Mouse (Mus musculus) erythroblast, adult 5-6 weeks (primary cell): ENCODE measurements around the gene Ltbp2. TPM values are rescaled to one million over a fixed set of nuclear protein-coding genes. Genes with fewer than 3 reads are reported as not detected.

Experiments used
- ATAC-seq: replicated peaks from 2 replicates; pipeline ENCODE4 v1.8.0; 2016; ENCODE audit warnings: moderate number of reproducible peaks, mild to moderate bottlenecking, moderate TSS enrichment, inconsistent platforms; ENCODE audit not compliant: poor library complexity, low FRiP score, severe bottlenecking
- total RNA-seq, 2 experiments: library from RNA; stranded (forward) in 1 of 2; stranded (reverse) in 1 of 2; fragments of 150-400 nt in 1 of 2; fragments of 200-764, 138-1000 nt in 1 of 2; gene quantifications; 2 replicates each; pipeline versions ENCODE4 v1.2.3 to v1.2.4; 2015 to 2017; ENCODE audit warnings: low replicate concordance in 2 of 2

Gene Ltbp2
- total RNA-seq, 2 experiments from 2014 or later = 0.19 to 2.4 TPM

DNA sequence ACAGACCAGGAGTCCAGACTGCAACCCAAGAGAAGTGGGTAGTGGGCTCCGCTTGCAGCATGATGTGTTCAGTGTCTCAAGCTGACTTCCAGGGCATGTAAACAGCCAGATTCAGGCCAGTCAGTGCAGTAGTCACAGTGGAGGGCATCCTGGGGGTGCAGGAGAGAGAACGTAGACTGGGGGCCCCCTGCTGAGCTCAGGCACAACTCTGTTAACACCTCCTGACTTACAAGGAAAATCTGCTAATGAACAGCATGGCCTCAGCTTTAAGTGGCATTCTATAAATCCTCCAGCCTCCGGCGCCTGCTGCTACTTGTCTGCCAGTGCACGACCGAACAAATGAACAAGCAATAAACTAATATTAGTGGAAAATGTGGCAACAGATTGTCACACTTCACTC, 33.6 kb downstream of the Ltbp2 start:
- no peak for ATAC-seq

GRCm38 (mm10) chr12:84841158-84842140, 34.9 kb downstream of the Ltbp2 start:
- no peak for ATAC-seq

DNA sequence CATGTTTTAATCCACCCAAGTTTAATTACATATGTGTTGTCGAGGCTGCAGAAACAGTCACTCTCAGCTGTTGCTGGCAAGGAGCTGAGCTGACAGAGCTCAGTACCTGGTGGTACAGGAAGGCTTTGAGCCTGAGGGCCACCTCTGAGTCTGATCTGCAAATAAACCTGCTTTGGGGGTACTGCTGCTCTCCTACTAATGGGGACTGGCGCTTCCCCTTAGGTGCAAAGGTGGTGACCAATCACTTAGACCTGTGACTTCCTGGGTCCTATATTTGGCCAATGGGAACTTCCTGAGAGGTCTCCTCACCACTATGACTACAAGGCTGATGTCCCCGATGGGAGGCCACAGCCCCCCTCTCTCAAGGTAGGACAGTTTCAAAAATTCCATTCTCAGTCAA, 35.6 kb downstream of the Ltbp2 start:
- ATAC-seq = no peak

DNA sequence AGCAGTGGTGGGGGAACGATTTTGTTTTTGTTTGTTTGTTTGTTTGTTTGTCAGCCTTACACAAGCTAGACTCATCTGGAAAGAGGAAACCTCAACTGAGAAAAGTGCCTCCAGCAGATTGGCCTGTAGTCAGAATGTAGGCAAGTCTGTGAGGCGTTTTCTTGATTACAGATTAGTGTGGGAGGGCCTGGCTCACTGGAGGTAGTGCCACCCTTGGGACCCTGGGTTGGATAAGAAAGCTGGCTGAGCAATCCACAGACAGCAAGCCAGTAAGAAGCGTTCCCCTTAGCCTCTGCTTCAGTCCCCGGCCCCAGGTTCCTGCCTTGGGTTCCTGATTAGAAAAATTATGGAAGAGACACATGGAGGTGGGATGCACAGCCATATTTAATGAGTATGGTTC, 36.4 kb downstream of the Ltbp2 start:
- no peak for ATAC-seq

DNA sequence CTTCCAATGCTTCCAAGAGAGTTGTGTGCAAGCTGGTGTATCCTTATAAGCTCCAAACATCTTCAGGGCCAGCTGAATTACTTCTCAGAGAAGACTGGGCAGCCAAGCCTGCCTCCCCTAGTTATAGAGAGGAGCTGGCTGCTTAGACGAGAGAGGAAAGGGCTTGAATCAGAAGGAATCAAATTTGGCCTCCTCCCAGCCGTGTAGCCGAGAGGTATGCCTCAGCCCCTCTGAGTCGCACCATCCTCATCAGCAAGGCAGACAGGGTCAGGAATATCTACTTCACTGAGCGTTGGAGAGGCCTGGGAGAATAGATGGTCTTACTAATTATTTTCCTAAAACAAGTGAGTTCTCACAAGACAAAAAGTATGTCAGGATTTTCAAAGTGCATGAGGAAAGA, 40.7 kb downstream of the Ltbp2 start:
- ATAC-seq = no peak

DNA sequence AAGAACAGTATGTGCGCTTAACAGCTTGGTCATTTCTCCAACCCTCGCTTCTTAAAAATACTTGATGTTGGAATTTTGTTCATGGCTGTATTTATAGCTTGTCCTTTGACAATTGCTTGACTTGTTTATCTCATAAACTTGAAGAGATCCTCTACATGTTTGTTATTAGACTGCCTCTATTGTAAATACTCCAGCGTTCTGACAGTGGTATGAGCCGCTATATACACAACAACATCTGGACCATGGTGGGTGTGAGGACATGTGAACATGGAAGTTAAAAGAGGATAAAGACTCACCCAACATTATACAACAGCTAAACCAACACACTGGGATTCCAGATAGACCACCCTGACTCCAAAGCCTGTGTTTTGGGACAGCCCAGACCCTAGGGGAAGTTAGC, 41.6 kb downstream of the Ltbp2 start:
- no peak for ATAC-seq

GRCm38 (mm10) chr12:84831648-84832047, 44.7 kb downstream of the Ltbp2 start:
- ATAC-seq = no peak

DNA sequence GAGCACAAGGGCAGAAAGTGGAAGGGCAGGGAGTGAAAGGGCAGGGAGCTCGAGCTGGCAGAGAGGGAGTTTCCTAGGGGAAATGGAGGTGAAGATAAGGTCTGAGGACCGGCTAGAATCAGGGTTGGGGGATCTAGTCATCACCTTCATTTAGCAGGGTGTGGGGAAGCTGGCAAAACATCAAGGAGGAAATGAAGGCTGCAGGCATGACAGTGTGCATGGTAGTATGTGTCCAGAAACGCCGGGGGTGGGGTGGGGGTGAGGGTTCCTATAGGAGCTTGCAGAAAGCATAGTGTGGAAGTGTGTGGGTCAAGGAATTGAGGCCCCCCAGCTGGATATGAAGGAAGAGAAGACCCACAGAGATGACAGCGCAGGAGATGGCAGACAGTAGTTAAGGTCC, 45.2 kb downstream of the Ltbp2 start:
- ATAC-seq = no peak

DNA sequence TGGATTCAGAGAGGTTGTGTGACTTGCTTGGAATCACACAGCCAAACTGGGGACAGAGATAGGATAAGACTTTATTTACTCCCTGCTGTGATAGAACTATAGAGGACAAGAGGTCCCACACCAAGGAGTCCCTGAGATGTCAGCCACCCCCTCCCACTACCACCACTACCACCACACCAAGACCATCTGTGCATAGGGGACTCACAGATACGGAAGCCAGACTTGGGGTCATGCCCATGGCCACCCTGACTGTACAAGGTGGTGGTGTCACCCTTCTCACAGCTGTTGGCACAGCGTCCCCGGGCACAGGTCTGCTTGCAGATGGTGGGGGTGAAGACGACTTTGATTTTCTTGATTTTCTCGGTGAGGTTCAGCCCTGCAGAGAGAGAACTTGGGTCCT, 45.9 kb downstream of the Ltbp2 start:
- no peak for ATAC-seq

DNA sequence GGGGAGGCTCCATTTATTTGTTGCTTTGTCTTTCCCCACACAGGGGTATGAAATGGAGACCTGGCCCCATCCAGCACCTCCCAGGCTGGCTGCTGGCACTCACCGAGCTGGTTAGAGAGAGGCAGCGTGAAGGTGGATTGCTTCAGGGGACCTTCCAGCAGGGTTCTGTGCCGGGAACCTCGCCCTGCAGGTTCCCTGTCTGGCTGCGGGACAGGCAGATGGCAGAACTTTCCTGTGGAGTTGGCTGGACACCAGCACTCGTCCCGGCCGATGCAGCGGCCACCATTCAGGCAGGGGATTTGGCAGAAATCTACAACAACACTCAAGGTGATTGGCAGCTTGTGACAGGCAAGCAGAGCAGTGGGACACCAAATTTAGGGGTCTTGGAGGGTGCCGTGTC, 46.4 kb downstream of the Ltbp2 start:
- no peak for ATAC-seq

DNA sequence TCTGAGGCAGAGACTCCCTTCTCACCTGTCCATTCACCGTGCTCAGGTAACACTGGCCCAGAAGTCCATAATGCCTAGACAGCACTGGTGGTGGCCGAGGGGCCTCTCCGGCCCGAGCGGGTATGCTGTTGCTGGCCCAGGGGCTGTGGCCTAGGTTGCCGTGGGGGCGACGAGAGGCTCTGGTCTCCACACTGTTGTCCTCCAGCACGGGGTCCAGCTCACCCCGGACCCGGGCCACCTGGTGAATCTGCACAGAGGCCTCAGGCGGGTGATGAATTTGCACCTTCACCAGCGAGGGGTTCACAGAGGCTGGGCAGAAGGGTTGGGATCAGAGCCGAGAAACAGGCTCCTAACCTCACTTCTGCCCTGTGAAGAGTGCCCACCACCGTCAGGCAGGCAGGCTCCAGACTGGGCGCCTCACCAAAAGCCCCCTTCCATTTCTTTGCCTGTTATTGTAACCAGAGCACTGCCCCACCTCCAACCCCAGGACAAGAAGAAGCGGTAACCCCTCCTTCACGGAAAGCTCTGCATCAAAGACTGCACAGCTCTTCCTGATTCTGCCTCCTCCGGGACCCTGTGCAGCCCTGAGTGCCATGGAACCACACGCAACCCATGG, 47.1 kb downstream of the Ltbp2 start:
- ATAC-seq = no peak

- ATAC-seq = no peak
Measured at GRCm38 (mm10) chr12:84827384-84827933, 48.9 kb downstream of the Ltbp2 start.

DNA sequence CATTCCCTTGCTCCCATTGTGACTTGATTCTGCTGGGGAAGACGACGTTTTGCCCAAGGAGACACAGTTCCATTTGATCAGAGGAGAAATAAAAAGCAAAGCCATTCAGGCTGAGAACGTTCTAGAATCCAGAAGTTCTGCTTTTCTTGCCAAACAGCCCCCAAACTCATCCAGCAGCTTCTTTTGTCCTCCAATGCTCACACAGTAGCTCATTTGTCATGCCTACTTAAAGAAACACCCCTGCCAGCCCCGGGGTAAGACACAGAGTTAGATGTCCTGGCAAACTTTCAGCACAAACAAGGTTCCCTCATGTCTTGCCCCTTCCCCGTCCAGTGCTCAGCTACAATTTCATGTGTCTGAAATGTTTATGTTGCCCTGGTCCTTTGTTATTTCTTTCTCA, 52.1 kb downstream of the Ltbp2 start:
- no peak for ATAC-seq

DNA sequence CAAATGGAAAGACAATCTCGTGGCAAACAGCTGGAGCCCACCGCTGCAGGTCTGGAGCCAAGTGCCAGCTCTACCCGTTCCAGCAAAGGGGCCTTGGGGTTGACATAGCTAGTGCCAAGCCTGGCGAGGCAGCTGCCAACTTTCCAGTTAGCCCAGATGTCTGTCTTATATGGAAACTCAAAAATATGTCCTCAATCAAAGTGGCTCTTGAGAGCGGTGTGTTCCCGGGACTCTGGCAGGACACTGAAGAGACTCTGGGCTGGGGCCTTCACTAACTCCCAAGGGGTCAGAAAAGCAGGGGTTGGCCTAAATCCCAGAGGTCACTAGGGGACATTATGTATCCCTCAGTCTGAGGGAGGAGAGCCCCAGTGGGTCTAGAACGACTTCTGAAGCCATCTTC, 52.7 kb downstream of the Ltbp2 start:
- no peak for ATAC-seq

DNA sequence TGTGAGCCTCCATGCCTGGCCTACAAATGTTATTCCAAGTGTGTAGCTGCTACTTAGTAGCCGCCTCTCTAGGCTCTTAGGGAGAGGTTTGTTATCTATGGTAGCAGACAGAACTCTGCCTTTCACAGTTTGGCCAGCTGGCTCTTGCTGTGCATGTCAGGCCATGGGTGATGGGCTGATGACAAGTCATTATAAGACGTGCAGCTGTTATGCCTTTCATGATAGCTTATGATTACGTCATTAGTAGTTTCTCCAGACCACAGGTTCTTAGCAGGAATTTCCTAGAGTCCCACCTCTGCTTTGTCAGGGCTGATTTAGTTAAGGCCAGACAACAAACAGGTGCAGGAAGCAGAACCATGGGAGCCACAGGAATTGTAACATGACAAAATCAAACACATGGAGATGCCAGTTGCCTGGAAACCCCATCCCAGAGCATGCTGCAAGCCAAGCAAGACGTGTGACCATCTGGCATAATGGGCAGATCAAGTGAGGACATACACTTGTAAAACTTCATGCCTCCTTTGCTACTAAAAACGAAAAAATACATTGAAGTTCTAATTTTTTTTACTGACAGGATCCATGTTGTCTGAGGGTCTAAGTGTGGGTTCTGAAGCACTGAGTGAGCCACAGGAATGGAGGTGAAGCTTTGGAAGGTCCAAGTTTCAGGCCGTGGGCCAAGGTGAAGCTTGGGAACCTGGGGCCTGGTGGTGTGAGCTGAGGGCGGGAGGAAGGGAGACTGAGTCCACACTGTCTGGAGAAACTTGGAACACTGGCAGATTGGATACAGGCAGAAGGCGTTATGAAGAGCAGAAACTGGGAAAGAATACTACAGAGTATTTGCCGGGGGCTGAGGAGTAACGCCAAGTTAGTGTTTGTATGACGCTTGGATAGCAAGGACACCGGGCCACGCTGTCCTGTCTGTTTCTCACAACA, 56.8 kb downstream of the Ltbp2 start:
- peak; percentile 94 for ATAC-seq

DNA sequence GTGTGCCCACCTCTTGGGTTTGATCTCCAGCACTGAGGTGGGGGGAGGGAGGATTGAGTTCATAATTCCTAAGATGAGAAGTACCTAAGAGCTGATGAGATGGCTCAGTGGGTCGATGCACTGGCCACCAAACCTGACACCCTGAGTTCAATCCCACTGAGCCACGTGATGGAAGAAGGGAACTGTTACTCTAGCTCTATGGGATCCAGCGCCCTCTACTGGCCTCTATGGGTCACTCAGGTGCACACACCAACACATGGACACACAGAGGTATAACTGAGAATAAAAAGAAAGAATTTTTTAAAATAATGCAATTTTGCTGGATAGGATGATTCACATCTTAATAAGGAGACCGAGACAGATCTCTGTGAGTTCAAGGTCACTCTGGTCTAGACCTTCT, 57.8 kb downstream of the Ltbp2 start:
- 0 out of 2 replicates have a peak, but pooled peaks have one; percentile 35 for ATAC-seq

GRCm38 (mm10) chr12:84814663-84815325, 61.5 kb downstream of the Ltbp2 start:
- no peak for ATAC-seq

DNA sequence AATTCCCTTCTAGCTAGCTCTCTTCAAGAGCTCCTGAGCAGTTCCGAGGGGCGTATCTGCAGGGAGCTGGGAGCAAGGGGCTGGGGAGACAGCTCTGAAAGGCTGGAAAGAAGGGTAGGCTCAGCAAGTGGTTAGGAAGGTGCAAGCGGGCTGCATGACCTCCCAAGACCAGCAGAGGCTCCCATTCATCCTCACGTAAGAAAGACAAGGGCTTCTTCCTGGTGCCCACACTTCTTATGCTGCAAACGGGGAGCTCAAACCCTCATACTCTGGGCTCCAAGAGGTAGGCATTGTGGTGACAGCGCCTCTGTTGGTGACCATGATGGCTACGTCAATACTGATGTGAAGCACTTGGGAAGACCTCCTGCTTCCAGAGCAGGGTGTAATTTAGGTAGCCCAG, 62.6 kb downstream of the Ltbp2 start:
- ATAC-seq = 0 out of 2 replicates have a peak, but pooled peaks have one; percentile 21

DNA sequence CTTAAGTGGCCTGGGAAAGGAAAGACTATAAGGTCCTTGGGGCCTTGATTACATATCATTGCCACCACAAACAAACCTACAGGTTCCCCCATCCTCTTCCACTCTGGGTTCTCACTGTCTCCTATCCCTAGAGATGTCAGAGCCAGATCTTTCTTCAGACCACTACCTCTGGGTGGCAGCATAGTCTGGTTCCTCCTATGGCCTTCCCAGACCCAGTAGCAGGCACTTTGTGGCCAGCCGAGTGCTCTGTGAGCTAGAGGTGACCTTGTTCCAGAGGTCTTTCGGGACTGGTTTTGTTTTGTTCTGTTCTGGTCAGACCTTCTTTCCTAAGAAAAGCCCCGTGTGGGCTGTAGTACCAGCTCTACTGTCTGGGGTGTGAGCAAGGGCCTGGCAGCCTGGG, 64.3 kb downstream of the Ltbp2 start:
- no peak for ATAC-seq
